Mouse (Mus musculus) ovary, adult 18-20 months (tissue): ENCODE data around the gene Scrn3.

Experiments used
- DNase-seq: peaks from one replicate; pipeline ENCODE4 v3.0.0; 2022; ENCODE audit warnings: low spot score, mixed read lengths

Scrn3 gene

GRCm38 (mm10) chr2:73317426-73317825, 5.0 kb downstream of the Scrn3 start:
- DNase-seq = no peak

GRCm38 (mm10) chr2:73319218-73319617, 6.8 kb downstream of the Scrn3 start:
- DNase-seq = no peak

- DNase-seq = no peak
Observed at GRCm38 (mm10) chr2:73322991-73323390, 10.6 kb downstream of the Scrn3 start.

- no peak for DNase-seq
Observed at GRCm38 (mm10) chr2:73325871-73326270, 13.5 kb downstream of the Scrn3 start.

GRCm38 (mm10) chr2:73335949-73336348, 23.5 kb downstream of the Scrn3 start:
- no peak for DNase-seq

GRCm38 (mm10) chr2:73338415-73338814, 26.0 kb downstream of the Scrn3 start:
- DNase-seq = no peak

GRCm38 (mm10) chr2:73343701-73344100, 31.3 kb downstream of the Scrn3 start:
- DNase-seq = no peak

- DNase-seq = no peak
Observed at GRCm38 (mm10) chr2:73345204-73345603, 32.8 kb downstream of the Scrn3 start.

GRCm38 (mm10) chr2:73346345-73347086, 34.1 kb downstream of the Scrn3 start:
- DNase-seq = no peak

GRCm38 (mm10) chr2:73347136-73347535, 34.7 kb downstream of the Scrn3 start:
- no peak for DNase-seq

GRCm38 (mm10) chr2:73347766-73348165, 35.4 kb downstream of the Scrn3 start:
- DNase-seq = no peak

GRCm38 (mm10) chr2:73348221-73348620, 35.8 kb downstream of the Scrn3 start:
- no peak for DNase-seq

GRCm38 (mm10) chr2:73351496-73351895, 39.1 kb downstream of the Scrn3 start:
- no peak for DNase-seq

- no peak for DNase-seq
Observed at GRCm38 (mm10) chr2:73351927-73352374, 39.5 kb downstream of the Scrn3 start.

GRCm38 (mm10) chr2:73357004-73357403, 44.6 kb downstream of the Scrn3 start:
- DNase-seq = no peak

GRCm38 (mm10) chr2:73359941-73360340, 47.5 kb downstream of the Scrn3 start:
- no peak for DNase-seq

GRCm38 (mm10) chr2:73360536-73360935, 48.1 kb downstream of the Scrn3 start:
- no peak for DNase-seq

- no peak for DNase-seq
Observed at GRCm38 (mm10) chr2:73363448-73363847, 51.0 kb downstream of the Scrn3 start.

- DNase-seq = no peak
Observed at GRCm38 (mm10) chr2:73371530-73372335, 59.3 kb downstream of the Scrn3 start.

GRCm38 (mm10) chr2:73378326-73378725, 65.9 kb downstream of the Scrn3 start:
- DNase-seq = no peak

- no peak for DNase-seq
Observed at GRCm38 (mm10) chr2:73379656-73380055, 67.3 kb downstream of the Scrn3 start.

- DNase-seq = no peak
Observed at GRCm38 (mm10) chr2:73380298-73380975, 68.0 kb downstream of the Scrn3 start.

GRCm38 (mm10) chr2:73385172-73385571, 72.8 kb downstream of the Scrn3 start:
- no peak for DNase-seq
